Mouse (Mus musculus) Patski (cell line): ENCODE results near the gene Pfkfb4. TPM values are rescaled to one million over a fixed set of nuclear protein-coding genes. Genes with fewer than 3 reads are reported as not detected.

Experiments
- ATAC-seq: fragments of 100-300 bp; one replicate; pipeline ENCODE4 v1.8.0; 2021
- CTCF ChIA-PET: fragments of 350-600 bp; sonication (Branson Sonifier 250); formaldehyde crosslinking; loops from one replicate; lab custom pipeline; 2022; ENCODE audit warnings: inconsistent platforms; lab: Charles Lee
- POLR2A ChIA-PET: fragments of 350-600 bp; sonication (Branson Sonifier 250); formaldehyde crosslinking; loops from one replicate; lab custom pipeline; 2022; ENCODE audit warnings: antibody characterized with exemption, inconsistent platforms; lab: Charles Lee
- DNase-seq: peaks from one replicate; pipeline ENCODE4 v3.0.0-alpha.2; 2011; ENCODE audit warnings: low read depth, low spot score
- H3K27me3 ChIP-seq: fragments of 371-371 bp; one replicate; pipeline ENCODE4 v1.5.1; 2021
- CTCF ChIP-seq: fragments of 100-300 bp; IDR thresholded peaks from one replicate; pipeline ENCODE4 v1.5.1; 2021
- in situ Hi-C: fragments of 300-500 bp; cut with MboI; formaldehyde crosslinking; loops from 3 replicates; pipeline ENCODE4 v1.11.1; 2018; ENCODE audit warnings: low pct_unique_long_range_greater_than_20kb, mixed read lengths
- polyA plus RNA-seq: library from polyadenylated mRNA; unstranded; gene quantifications from one replicate; pipeline ENCODE4 v1.2.3, GENCODE M21; 2021

Pfkfb4 gene
- polyA plus RNA-seq, 1 experiment from 2014 or later = 7.2 TPM

DNA sequence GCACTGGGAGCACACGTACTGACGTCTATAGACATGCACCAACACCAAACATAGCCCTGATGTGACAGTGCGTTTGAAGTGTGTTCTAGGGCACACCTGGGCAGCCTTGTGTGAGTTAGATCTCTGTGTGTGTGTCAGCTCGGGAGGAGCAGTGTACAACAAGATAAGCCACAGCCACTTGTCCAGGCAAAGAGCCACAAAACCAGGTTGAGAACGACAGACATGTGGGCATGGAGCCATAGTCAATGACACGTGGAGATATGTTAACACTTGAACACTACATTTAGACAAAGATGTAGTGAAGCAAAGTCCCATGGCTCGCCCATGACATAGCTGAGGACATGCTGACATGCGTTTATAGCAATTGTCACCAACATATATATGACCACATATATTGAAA, 21.0 kb upstream of the Pfkfb4 start:
- POLR2A ChIA-PET = no interaction called here
- DNase-seq (no peak), ATAC-seq (no peak)
- in situ Hi-C loops = no loop called here
- no peak for TF ChIP-seq CTCF
- no peaks in the 10 kb centered on the region for H3K27me3 ChIP-seq
- CTCF ChIA-PET = no interaction called here

GRCm38 (mm10) chr9:108976483-108976882, 15.1 kb upstream of the Pfkfb4 start:
- DNase-seq = no peak
- H3K27me3 ChIP-seq = no peaks in the 10 kb centered on the region
- CTCF ChIA-PET = no interaction called here
- POLR2A ChIA-PET = no interaction called here
- in situ Hi-C loops = no loop called here
- no peak for TF ChIP-seq CTCF
- no peak for ATAC-seq

GRCm38 (mm10) chr9:108977966-108978365, 13.6 kb upstream of the Pfkfb4 start:
- ChIA-PET CTCF (no interaction called here), POLR2A (no interaction called here)
- ATAC-seq (peak; percentile 93), DNase-seq (peak; percentile 46)
- in situ Hi-C loops = no loop called here
- no peak for TF ChIP-seq CTCF
- no peaks in the 10 kb centered on the region for H3K27me3 ChIP-seq

GRCm38 (mm10) chr9:108982498-108982897, 9.1 kb upstream of the Pfkfb4 start:
- ATAC-seq (no peak), DNase-seq (no peak)
- in situ Hi-C loops = no loop called here
- no peaks in the 10 kb centered on the region for H3K27me3 ChIP-seq
- CTCF ChIA-PET = no interaction called here
- TF ChIP-seq CTCF = no peak
- POLR2A ChIA-PET = interaction anchor here (0.7 kb wide), 1 partner anchor 1188 kb away, joined by 4 read pairs; no protein-coding TSS in a partner anchor

DNA sequence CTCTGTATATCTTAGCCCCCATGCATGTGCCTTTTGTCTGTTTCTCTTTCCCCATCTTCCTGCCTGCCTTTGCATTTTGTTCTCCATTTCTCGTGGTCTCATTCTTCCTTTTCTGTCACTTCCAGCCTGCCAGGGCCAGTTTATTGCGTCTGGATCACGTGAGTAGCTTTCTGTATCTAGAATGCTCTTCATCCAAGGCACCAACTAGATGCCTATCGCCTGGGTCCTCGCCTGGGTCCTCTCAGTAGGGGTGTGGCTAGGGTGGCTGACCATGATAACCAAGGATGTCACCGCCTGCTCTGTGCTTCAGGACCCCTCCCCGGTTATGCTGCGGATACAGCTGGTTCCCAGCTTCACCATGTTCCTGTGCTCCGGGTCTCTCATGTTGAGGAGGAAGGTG, 8.4 kb upstream of the Pfkfb4 start:
- TF ChIP-seq CTCF = no peak
- no peaks in the 10 kb centered on the region for H3K27me3 ChIP-seq
- ChIA-PET POLR2A (no interaction called here), CTCF (no interaction called here)
- no peak for ATAC-seq
- in situ Hi-C loops = no loop called here
- DNase-seq = no peak

DNA sequence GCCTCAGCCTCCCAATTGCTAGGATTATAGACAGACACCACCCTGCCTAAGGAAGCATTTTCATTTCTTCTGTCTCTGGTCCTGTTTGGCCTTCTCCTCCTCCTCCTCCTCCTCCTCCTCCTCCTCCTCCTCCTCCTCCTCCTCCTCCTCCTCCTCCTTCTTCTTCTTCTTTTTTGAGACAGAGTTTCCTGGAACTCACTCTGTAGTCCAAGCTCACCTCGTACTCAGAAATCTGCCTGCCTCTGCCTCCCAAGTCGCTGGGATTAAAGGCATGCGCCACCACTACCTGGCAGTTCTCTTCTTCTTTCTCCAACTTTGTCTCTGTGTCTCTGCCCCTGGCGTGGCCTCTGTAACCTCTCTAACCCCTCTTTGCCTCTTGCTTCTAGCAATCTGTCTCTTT, 5.9 kb upstream of the Pfkfb4 start, which contains the start of gene Ucn2:
Gene Ucn2, plus strand, starts transcription at position 301 of the 400 bp plus-strand sequence.
- no peak for ATAC-seq
- POLR2A ChIA-PET = no interaction called here
- no peak for TF ChIP-seq CTCF
- in situ Hi-C loops = no loop called here
- H3K27me3 ChIP-seq = no peaks in the 10 kb centered on the region
- DNase-seq = no peak
- CTCF ChIA-PET = interaction anchor here (1.7 kb wide), 1 partner anchor 15 kb away, joined by 3 read pairs; no protein-coding TSS in a partner anchor

- in situ Hi-C loops = no loop called here
- no peaks in the 10 kb centered on the region for H3K27me3 ChIP-seq
- no peak for TF ChIP-seq CTCF
- POLR2A ChIA-PET = no interaction called here
- ATAC-seq (no peak), DNase-seq (no peak)
- CTCF ChIA-PET = no interaction called here
These were observed 3.8 kb upstream of the Pfkfb4 start for GRCm38 (mm10) chr9:108987704-108988350.

GRCm38 (mm10) chr9:108989802-108990461, 1.6 kb upstream of the Pfkfb4 start:
- POLR2A ChIA-PET = no interaction called here
- no peaks in the 10 kb centered on the region for H3K27me3 ChIP-seq
- TF ChIP-seq CTCF = no peak
- in situ Hi-C loops = no loop called here
- ATAC-seq (no peak), DNase-seq (no peak)
- CTCF ChIA-PET = no interaction called here

- ChIA-PET POLR2A (no interaction called here), CTCF (no interaction called here)
- no peak for TF ChIP-seq CTCF
- DNase-seq = no peak
- H3K27me3 ChIP-seq = no peaks in the 10 kb centered on the region
- no peak for ATAC-seq
- in situ Hi-C loops = no loop called here
These were observed 1.1 kb upstream of the Pfkfb4 start for GRCm38 (mm10) chr9:108990462-108990820.

DNA sequence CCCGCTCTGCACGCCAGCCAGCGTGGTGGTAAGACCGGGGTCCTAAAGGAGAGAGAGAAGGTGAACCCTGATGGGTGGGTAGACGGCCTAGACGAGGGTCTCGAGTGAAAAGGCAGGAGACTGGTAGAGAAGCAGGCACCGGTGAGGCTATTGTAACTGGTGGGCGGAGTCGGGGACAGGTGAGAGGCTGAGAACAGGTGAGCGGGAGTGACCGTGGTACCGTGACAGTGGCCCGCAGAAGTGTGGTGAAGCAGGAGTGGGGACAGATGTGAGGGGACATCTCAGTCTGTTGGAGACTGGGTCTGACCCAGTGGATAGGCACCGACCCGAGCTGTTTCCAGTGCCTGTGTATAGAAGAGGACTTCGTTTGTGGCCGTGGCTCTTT, 499 bp downstream of the Pfkfb4 start:
- H3K27me3 ChIP-seq = no peaks in the 10 kb centered on the region
- CTCF ChIA-PET = interaction anchor here (0.6 kb wide), 1 partner anchor 76 kb away, joined by 3 read pairs; no protein-coding TSS in a partner anchor
- in situ Hi-C loops = no loop called here
- no peak for DNase-seq
- TF ChIP-seq CTCF = no peak
- ATAC-seq = no peak
- POLR2A ChIA-PET = no interaction called here

DNA sequence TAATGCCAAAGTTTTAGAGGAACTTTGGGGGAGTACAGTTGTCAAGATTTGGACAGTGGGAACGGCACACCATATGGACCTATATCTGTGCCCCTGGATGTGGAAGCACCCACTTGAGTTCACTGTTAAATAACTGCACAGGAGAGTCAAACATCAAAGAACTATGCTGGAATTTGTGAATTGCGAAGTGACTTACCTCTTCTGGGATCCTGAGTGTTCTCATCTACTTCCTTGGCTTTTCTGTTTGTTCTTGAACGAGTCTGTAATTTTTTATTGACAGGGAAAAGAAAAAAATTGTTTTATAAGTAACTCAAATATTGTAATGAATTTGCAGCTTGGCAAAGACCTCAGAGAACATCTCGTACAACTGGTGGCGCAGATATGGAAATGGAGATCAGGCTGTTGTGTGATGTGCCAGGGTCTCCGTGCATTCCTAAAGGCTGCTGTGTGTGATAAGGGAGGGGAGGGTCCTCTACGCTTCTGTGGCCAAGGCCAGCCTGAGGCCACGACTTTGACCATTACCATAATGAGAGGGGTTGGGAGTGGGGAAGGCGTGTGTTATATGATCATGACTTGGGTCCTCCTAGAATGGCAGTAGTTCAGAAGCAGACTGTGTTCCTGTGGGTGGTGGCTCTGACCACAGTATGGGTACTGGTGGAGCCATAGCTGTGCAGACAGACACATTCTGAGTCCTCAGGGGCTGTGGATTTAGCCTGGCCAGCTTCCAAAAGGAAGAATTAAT, 1.2 kb downstream of the Pfkfb4 start:
- in situ Hi-C loops = no loop called here
- ChIA-PET CTCF (interaction anchor here (0.6 kb wide), 1 partner anchor 75 kb away, joined by 3 read pairs; no protein-coding TSS in a partner anchor), POLR2A (no interaction called here)
- ATAC-seq (no peak), DNase-seq (no peak)
- no peak for TF ChIP-seq CTCF
- no peaks in the 10 kb centered on the region for H3K27me3 ChIP-seq
